Mouse (Mus musculus) T-helper 2 cell (primary cell): ENCODE data around the gene Mmel1.

ENCODE experiments used
- in situ Hi-C: fragments of 300-600 bp; cut with MboI, MseI; formaldehyde crosslinking; loops from one replicate; pipeline ENCODE4 v1.15.1; 2025; ENCODE audit warnings: high pct_unique_total_duplicates

Mmel1 gene

DNA sequence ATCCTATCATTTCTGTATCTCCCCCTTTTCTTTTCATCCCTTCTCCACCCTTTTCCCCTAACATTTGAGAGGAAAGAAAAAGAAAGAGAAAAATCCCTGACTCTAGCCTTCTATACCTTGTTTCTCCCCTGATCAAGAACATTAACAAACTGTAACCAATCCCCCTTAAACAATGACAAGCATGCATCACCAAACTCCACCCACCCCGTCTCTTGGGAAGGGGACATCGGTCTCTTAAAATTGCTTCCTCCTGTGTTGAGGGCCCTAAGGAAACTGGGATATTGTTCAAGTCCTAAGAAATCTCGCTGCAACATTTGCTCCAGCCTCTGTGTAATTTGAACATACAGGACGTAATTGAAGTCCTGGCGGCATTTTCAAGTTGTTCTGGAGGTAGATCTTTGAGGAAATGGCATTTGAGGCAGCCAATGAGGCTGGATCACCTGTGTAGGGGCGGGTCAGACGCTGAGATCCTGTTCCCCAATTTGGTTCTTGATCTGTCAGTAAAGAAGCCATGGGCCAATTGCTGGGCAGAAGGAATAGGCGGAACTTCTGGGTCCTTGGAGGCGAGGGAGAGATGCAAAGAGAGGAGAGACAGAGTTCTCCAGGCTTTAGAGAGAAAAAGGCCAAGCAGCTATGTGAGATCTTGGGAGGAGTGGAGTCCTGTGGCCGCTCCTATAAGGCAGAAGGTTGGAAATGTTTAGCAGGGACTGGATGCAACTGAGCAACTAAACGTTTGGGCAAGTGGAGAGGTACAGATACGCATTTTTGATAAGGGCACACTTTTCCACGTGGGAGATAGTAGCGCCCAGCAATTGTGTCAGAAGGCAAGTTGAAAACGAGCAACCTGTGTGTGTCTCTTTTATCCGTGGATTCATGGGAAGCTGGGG is 35.0 kb downstream of the Mmel1 start:
- in situ Hi-C loops, result no loop called here

DNA sequence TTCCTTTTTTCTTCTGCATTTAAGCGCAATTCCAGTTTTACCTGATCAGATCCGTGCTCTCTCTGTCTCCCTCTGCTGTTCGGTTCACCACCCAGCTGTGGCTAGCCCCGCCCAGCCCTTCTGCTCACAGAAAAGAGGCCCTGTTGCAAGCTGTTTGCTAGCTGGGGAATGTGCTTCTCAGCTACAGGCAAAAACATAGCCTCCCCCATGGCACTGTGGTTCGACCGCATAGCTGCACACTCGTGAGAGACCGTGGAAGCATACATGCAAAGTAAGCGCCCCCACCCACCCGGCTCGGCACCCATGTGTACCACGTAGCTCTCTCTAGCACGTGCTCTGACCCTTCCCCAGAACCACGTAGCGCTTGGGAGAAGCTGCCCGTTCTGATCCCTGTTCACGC is 38.4 kb downstream of the Mmel1 start:
- in situ Hi-C loops, result no loop called here

DNA sequence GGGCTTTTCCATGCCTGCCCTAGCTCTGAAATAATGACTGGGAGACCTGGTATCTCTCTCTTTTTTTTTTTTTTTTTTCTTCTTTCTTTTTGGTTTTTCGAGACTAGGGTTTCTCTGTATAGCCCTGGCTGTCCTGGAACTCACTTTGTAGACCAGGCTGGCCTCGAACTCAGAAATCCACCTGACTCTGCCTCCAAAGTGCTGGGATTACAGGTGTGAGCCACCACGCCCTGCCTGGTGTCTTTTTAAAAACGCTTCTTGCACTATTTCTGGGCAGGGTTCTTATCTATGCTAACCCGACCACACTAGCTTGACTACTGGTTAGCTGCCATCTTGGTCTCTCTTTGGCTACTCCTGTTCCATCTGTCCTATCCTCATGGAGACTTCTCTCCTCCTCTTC is 39.1 kb downstream of the Mmel1 start:
- in situ Hi-C loops, result no loop called here

DNA sequence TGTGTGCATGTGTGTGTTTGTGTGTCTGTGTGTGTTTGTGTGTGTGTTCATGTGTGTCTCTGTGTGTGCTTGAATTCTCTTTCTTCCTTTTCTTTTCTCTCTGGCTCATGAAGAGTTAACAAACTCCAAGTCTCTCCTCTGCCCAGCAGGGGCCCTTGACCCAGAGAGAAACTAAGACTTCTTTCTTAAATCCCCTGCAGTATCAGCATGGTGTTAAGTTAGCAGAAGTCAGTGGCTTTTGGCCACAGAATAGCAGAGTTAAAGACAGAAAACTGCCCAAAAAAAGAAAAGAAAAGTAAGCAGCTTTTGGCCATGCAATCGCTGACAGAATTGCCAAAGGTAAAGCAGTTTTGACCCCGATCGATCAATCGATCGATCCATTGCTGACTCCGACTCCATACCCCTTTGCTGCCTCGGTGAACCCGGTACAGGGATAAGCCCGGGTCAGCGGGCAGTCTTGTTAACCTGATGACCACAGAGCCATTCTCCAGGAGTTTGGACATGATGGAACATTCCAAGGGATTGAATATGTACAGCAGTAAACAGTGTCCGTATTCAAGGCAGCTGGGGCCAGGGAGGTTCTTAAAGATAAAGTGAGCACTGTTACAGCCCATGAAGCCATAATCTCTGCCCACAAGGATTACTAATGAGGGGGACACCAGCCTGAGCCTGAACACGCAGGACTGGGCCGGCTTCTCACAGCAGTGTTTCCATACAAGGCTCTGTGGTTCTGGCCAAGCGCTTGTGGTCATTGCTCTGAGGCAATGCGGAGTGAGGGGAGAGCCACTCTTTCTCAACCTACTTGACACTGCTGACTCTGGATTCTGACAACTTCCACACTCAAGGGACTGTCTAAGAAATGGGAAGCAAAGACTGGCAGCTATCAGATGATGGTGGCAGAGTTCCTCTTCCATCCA is 41.5 kb downstream of the Mmel1 start:
- in situ Hi-C loops, result no loop called here

DNA sequence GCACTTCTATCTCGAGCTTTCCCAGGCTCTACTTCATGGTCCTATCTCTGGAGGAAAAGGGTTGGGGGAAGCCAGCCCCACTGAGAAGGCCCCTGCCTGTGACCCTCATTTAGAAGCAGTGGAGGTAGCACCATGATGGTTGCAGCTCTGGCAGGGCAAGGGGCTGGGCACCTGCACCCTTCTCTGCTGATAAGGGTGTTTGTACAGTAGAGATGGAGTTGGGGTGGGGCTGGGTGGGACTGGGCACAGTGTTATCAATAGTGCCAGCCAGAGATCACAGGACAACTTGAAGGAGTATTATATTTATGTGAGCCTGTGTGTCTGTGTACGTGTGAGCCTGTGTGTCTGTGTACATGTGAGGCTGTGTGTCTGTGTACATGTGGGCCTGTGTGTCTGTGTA is 42.3 kb downstream of the Mmel1 start:
- in situ Hi-C loops, result no loop called here

DNA sequence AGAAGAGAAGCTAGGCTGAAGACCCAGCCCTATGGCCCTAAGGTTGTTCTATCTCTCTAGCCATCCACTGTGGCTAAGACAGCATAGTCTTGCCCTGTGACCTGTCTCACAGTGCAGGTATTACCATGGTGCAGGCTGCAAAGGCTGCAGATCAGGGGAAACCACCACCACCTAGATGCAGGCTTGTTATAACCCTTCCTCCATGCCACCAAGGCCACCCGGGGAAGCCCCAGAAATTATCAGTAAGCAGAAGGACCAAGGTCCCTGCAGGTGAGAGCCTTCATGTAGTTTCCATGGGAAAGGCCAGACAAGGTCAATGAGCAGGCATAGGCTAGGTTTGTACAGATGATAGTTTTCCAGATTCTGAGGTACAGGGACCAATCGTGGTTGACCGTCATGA is 44.5 kb downstream of the Mmel1 start:
- in situ Hi-C loops, result no loop called here

DNA sequence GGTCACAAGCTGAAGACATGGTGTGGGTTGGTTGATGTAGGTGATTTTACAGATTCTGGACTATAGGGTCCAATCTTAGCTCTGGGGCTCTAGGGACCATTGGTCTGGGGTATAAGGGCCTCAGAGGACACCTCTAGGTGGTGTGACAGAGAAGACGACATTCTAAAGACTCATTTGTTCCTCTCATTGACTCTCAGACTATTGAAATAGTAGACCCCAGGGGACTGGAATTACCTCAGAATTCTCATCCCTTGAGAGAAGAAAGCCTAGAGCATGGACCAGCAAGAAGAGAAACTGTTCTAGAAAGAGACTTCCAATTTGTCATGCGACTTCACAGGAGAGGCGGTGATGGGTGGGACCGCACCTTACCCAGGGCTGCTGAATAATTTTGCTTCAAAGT is 44.9 kb downstream of the Mmel1 start:
- in situ Hi-C loops, result no loop called here

DNA sequence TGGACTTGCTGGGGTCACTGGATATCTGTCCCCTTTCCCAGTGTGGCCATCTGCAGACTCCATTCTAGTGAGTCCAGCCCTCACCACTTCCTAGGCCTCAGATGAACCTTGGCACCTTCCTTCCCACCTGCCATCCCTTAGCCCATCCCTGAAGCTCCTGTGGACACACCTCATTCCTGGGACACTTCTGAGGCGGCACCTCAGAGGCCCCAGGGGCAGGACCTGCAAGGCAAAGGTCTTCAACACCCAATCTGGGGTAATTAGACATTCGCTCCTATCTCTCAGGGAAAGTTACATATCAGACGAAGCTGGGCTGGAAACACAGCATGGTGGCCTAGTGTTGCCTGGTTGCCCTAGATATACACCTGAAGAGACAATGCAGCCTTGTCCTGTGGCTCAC is 45.3 kb downstream of the Mmel1 start:
- in situ Hi-C loops, result no loop called here

DNA sequence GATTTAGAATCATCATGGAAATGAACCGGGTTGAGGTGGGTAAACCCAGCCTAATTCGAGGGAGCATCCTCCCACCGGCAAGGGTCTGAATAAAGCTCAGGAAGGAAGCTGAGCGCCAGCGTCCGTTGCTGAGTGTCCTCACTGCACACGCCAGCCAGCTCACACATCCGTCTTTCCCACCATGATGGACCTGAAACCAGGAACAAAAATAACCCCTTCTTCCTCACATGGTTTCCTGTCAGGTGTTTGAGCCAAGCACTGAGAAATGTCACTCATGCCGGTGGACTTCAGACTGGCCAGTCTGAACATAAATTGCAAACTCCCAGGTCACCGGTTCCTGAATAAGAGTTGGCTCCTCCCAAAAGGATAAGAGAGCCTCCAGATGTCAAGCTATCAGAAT is 45.9 kb downstream of the Mmel1 start:
- in situ Hi-C loops, result no loop called here

DNA sequence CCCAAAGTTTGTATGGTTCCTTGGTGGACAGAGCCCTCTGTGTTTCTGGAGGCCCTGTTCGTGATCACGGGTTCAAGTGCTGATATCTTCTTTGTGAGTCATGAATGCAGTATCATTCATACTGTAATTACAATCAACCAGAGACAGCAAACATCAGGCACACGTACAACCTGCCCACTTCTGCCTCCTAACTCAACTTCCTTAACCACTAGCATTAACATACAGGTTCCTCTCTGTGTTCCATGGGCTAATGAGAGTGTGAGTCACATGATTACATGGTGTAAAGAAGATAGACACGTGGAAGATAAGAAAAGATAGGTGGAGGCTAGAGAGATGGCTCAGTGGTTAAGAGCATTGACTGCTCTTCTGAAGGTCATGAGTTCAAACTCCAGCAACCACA is 47.3 kb downstream of the Mmel1 start:
- in situ Hi-C loops, result no loop called here

DNA sequence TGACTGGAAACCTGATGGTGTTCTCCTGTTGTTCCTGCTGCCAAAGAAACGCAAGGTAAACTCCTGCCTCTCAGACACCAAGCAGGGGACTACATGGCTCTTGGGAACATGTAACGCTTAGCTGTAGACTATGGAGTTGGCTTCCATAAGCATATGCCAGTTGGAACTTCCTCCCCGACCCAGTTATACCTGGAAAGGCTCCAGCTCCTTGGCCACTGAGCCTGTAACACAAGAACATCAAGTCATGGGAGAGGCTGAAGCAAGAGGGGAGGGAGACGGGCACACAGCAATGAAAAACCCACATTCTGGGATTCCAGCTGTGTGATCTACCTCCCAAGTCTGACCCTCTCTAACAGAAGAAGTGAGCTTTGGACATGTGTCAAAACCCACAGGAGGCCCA is 52.9 kb downstream of the Mmel1 start:
- in situ Hi-C loops, result loop anchor here (10.0 kb wide), 1 partner anchor 297 kb away; no protein-coding TSS in a partner anchor

DNA sequence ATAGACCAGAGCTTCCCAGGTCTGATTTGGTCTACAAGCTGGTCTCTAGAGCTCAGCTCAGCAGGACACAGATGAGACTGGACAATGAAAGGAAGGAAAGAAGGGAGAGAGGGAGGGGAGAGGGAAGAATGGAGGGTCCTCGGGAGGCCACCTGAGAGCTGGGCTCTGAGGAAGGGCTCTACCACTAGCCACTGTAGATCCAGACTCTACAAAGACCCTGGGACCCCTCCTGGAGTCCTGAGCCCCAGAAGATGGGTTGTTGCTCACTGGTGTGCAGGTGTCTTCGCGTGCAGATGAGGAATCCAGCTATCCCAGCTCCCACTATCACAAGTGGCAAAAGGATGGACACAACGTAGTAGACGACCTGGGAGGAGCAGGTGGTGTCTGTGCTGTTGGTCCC is 53.5 kb downstream of the Mmel1 start:
- in situ Hi-C loops, result loop anchor here (10.0 kb wide), 1 partner anchor 298 kb away; no protein-coding TSS in a partner anchor

DNA sequence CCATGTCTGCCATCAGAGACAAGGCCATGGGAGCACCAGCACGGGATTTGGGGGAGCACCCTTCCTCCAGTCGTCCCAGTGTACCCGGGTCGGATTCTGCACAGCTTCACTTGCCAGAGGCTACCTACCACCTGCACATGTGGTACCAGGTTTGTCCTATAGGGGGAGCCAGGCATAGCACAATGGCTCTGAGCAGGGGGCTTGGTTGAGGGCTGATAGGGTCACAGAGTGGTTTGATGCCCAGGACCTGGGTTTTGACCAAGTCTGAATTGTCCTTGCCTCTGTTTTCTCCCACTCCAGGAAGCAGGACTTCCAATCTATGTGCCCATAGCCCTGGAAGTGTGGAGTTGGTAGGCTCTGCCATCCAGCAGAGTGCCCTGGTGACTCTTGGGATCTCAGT is 56.0 kb downstream of the Mmel1 start:
- in situ Hi-C loops, result loop anchor here (10.0 to 25.0 kb wide), 2 partner anchors 301 to 1488 kb away; no protein-coding TSS in a partner anchor

DNA sequence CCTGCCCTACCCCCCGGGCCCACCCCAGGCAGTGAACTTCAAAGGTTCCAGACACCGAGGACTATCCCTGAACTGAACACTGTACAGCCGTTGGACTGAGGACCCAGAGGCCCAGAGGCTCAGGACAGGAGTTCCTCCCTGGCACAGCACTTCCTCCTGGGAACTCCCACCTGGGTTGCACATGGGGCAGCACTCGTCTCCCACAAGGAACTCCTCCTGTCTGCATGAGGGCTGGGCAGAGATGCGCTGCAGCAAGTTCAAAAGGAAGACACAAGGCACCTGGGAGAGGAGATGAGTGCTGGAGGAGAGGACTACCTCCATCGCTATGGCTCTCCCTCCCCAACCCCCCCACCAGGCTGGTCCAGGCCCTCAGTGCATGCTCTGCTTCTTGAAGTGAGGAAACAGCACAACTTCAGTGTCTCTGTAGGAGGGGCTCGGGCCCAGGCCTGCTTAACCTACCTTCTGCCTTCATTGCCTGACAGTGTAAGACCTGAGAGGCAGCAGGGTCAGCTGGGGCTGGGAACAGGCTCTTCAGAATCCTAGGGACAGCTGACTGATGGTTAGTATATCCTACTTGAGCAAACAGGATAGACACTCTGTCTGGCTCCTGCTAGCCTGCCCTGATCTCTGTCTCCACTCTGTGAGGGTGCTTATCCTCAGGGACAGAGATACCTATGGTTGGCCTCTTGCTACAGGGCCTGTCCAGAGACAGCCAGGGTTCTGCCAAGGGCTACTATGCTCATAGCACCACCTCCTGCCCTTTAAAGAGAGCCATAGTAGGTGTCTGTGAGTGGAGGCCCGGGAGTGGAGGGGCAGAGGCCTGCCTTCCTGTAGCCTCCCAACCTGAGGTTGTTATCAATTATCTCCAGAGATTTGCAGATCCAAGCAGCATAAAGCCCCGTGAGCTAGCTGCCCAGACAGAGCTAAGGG is 57.8 kb downstream of the Mmel1 start:
- in situ Hi-C loops, result loop anchor here (10.0 to 25.0 kb wide), 2 partner anchors 302 to 1490 kb away; no protein-coding TSS in a partner anchor

DNA sequence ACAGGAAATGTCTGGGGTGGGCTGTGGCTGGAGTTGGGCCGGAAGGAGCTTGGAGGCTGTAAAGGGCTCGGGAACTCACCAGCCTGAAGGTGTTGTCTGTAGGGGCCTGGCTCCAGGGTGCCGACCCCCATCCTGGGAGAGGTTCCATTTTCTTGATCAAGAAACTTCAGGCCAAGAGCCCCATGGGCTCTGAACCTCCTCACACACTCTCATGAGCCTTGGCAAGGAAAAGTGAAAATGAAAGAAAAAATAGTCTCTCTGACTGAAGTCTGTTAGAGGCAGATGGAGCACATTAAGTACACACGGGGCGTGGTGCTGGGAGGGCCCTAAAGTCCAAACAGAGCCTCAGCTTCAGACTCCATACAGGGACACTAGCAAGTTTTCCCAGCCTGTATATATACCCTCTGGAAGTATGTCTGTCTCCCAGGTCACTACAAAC is 58.5 kb downstream of the Mmel1 start:
- in situ Hi-C loops, result loop anchor here (10.0 to 25.0 kb wide), 2 partner anchors 303 to 1491 kb away; no protein-coding TSS in a partner anchor

DNA sequence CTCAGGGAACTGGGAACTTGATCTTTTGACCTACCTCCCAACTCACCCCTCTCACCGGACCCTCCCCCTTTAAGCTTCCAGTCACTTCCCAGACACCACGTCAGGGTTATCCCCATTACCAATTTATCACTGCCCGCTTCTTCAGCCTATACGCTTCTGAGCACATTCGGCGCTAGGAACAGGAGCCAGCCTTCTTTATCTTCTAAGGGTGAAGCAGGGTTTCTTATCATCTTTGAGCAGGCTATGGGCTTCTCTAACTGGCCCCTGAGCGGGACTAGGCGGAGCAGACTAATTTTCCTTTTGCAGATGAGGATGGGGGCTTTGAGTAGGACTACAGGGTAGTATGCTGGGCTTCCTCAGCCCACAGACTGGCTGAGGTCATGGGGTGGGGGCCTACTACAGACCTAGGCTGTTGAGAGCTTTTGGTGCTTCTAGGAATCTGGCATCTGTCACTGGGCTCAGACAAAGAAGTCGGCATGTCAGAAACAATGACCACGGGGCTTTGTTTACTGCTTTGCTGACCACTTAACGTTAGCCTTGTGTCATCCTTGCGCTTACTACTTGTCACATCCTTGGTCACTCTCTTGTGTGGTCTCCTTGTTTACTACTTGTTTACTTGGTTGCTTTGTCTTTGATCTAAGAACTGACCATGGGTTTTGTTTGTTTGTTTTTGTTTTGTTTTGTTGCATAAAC is 59.2 kb downstream of the Mmel1 start, which contains the start of gene Tnfrsf14:
Gene Tnfrsf14, minus strand, starts transcription at position 169 of the 693 bp plus-strand sequence.
- in situ Hi-C loops, result loop anchor here (10.0 to 25.0 kb wide), 2 partner anchors 304 to 1491 kb away; no protein-coding TSS in a partner anchor

DNA sequence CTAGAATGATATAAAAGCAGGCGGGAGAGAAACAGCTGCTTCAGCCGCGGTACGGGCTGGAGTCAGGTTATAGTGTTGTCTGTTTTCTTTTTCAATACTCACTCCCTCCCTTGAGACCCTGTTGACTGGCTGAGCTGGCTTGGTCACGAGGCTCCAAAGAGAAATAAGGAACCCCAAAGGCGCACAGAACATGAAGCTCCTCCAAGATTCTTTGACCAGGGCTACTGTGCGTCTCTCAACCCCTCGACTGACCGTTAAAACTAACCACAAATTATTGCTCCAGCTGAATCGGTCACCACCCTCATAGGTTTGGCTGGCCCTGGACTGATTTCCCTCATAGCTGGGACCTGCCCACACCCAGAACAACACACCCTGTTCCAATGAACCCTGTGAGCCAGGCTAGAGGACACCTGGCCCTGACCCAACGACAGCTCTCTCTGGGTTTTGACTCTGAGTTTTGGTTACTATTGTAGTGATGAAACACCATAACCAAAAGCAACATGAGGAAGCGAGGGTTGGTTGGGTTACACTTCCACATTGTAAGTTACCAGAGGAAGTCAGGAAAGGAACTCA is 59.8 kb downstream of the Mmel1 start:
- in situ Hi-C loops, result loop anchor here (10.0 to 25.0 kb wide), 2 partner anchors 304 to 1492 kb away; no protein-coding TSS in a partner anchor

DNA sequence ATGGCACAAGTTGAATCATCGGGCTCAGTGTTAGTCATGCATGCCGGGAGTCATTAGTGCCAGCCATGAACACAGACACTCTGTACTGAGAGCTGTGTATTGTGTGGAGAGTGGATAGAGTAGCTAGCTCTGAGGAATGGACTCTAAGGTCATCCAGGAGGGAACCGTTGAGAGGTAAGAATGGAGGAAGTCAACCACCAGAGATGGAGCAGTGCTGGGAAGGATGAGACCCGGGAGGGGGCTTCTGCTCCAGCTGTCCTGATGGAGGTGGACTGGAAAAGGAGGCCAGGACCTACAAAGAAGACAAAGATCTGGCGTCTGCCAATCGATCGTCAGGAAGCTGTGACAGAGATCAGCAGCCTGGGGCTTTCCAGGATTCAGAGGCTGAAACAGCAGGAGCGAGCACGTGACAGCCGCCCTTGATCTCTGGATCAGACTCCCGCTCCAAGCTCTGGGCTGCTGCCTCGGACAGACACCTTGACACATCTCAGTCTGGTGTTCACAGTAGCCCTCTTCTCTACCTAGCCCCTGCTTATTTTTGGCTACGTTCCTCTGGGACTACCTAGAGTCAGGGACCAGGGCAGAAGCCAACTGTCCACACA is 64.0 kb downstream of the Mmel1 start:
- in situ Hi-C loops, result loop anchor here (25.0 kb wide), 1 partner anchor 1496 kb away; no protein-coding TSS in a partner anchor

DNA sequence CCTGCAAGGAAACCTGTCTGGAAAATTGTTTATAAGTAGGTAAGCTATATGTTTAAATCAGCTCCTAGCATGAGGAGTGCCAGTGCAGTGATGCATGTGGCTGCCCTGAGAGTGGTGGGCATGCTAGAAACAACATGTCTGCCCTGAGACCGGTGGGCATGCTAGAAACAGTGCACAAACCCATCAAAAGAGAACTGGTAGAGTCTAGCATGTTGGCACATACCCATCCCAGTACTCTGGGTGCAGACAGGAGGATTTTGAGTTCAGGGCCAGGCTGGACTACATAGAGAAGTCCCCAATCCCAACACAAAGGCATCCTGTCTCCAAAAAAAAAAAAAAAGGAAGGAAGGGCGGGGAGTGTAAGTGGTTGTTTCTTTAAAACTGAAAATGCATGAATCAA is 65.4 kb downstream of the Mmel1 start:
- in situ Hi-C loops, result loop anchor here (25.0 kb wide), 1 partner anchor 1497 kb away; no protein-coding TSS in a partner anchor
